Mouse (Mus musculus) CD8-positive naive resting alpha-beta T cell, adult 2 months (primary cell): Measurements from ENCODE around the gene Gpr3.

Experiments used
- DNase-seq, 2 experiments: peaks; one replicate each; pipeline ENCODE4 v3.0.0; 2022; ENCODE audit warnings: low read depth in 2 of 2, low spot score in 2 of 2

Gene Gpr3

DNA sequence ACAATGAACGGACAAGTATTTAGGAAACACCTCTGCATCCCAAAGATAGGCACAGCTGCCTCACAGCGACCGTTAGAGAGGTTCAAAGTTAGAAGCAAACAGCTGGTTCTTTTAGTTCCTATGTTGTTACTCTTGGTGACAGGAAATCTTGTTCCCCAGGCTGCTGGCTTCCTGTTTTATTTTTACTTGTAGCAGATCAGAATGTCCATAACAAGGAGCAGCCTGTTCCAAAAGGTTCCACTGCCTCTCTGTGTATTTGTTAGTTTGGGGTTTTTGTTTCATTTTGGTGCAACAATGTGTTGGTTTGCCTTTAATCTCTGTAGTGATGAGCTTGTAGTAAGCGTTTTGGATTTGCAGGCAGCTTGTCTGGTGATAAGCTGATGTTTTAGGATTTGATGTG is 38.0 kb downstream of the Gpr3 start:
- peak in 1 of 2 experiments; percentile 31 for DNase-seq

DNA sequence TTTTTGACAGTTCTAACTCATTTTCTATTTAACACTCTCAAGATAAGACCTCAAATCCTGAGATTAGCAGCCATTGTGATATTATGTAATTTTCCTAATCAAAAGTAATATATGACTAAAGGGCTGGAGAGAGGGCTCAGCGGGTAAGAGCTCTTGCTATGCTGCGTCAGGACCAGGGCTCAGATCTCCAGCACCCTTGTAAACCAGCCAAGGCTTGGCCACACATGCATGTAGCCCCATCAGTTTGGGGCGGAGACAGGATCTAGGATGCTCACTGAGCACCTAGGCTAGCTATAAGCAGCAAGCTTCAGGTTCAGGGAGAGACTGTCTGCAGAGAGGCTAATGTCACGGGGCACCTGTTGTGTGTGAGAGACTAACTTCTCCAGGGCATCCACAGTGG is 39.9 kb downstream of the Gpr3 start:
- DNase-seq, result no peak

DNA sequence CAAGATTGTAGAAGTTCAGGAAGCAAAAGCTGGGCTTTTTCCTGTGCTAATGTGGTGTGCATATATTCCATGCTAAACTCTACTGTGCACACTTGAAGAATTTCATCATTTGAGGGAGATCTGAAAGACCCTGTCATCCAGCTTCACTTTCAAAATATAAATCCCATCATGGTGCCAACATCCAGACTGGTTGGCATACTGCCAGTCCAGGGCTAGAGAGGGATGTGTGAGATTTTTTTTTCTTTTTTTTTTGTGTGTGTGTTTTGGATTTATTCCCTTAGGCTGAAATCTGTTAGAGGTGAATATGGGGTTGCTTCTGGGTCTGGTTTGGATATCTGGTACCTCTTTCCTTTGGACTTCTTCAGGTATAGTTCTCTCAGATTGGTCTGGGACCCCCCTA is 41.7 kb downstream of the Gpr3 start:
- no peak for DNase-seq

DNA sequence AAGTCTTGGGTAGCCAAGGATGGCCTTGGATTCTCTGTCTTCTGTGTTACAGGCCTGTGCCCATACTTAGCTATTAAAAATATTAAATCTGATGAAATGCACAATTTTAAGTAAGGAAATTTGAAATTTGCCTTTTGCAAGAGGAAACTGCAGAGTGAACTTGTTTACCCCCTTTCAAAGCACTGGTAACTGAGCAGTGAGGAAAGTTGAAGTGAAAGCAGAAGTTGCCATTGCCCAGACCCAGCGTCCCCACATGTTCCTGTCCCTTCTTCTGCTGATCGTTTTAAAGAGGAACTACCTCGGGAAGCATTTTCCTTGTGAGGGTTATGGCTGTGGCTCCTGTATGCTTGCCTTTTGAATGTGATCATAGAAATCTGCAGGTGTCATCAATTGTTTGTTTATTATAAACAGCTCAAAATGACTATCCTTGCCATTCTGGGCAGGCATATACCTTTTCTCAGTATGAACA is 42.2 kb downstream of the Gpr3 start:
- DNase-seq, result no peak

DNA sequence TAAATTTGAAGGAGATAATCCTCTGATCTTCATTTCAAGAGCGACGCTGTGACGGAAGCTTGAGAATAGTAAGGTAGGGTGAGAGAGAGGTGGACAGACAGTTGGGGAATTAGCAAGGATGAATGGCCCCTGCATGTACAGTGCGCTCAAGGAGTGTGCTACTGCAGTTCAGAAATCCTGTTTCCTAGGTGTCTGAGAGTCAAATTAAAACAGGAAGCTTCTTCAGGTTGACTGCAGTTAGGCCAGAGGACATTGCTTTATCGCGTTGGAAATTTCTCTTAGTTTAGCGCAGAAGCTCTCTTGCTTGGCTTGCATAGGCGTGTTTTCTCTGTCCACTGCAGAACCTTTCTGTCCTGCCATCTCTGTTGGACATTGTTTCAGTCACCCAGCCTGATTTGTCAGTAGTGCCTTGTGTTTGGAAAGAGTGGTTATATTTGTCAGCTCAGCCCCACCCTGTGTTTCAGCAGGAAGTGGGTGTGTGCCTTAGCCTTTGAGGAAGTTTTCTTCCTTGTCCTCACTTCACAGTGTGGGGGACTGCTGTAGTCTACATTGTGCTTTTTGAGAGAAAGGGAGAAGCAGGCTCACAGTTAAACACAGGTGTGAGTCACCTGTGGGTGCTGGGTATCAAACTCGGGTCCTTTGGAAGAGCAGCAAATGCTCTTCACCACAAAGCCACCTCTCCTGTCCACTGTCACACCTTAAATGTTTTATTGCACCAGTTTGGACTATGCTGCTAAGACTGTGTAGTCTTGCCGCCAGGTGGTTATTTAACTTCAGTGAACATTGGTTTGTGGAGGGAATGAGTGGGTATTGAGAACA is 42.9 kb downstream of the Gpr3 start:
- DNase-seq, result peak; percentile 42 to 57

DNA sequence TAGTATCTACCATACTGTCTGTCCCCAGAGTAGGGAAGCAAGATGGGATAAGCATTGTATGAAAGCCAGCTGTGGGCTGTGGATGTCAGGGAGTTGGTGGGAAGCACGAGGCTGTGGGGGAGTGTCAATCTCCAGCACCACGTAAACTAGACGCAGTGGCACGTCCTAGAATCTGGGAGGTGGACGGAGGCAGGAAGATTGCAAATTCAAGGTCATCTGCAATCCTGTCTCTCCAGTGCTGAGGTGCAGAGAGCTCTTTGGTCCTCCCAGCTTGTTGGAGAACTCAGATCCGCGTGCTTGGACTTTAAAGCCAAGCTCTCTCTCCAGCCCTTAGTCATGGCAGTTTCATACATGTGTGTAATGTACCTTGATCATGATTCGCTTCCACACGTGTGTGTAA is 45.6 kb downstream of the Gpr3 start:
- DNase-seq, result no peak

DNA sequence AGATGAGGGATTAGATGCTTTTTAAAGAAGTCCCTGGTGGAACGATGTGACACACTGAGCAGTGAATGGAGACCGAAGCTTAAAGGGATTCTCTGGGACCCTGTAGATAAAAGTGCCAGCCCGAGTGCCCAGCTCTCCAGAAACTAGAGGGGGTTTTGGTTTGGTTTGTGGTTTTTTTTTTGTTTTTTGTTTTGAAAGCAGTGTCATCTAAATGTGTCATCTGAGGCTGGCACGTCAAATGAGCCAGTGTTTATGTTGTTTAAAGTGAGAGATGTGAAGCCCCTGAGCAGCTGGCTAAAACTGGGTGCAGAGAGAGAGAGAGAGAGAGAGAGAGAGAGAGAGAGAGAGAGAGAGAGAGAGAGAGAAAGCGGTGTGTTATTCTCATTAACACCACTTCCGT is 50.1 kb downstream of the Gpr3 start:
- DNase-seq, result peak in 1 of 2 experiments; percentile 54

DNA sequence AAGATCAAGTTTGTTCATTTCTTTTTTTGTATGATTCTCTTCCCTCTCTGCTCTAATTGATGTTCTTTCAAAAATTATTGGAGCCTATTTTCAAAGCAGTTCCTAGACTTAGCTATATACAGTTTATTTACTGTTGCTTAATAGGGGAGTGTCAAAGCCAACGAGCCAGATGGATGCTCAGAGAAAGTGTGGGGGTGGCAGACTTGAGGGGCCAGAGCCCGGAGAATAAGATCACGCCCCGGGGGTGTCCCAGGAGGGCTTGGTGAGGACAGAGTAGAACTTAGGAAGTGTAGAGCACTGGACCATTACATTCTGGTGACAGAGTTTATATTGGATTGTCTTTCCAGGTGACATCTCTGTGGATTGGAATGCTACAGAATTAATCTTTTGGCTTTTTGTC is 51.5 kb downstream of the Gpr3 start:
- no peak for DNase-seq

DNA sequence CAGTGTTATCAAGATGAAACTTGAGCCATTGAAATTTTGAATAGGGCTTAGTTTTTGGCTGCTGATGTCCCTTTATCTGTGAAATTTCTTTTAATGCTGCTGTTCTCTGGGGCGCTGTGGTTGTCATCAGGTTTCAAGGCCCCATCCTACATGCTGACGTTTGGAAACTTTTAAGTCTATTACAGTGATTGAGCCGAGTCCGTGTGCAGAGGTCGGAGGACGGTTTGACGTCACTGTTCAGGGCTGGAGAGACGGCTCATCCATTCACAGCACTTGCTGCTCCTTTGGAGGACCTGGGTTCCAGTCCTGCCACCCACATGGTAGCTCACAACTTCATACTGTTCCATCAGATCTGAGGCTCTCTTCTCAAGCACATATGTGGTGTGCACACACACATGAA is 52.1 kb downstream of the Gpr3 start:
- no peak for DNase-seq

DNA sequence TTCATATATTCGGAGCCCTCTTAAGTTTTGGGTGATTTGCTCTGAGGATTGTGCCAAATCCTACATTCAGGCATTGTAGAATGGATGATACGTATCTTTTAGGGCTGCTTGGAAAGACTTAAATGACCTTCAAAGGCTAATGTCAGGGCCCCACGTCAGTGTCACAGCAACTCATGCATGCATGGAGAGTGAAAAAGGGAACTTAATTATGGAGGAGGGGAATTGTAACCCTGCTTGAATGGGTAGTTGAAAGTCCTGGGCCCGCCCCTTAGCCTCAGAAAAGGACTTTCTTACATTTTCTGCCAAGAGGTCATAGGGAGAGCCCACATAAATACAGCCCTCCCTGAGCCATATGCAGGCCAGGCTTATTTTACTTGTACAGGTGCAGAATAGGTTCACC is 52.7 kb downstream of the Gpr3 start:
- DNase-seq, result no peak
